Mouse (Mus musculus) heart, embryonic 16.5 days (tissue): ENCODE measurements at regions not wholly inside any gene's neighbourhood (a gene's known extent, or its start where the extent isn't known, plus 50 kb on each side); places are given as distances from the start of the nearest gene placed in this dataset.

Experiments
- ATAC-seq: fragments of 200-750 bp; cut with Nextera tagmentation; replicated peaks from 2 replicates; pipeline ENCODE4 v1.8.0; 2017; ENCODE audit warnings: moderate number of reproducible peaks; ENCODE audit not compliant: insufficient read depth, low FRiP score; ENCODE audit errors: extremely low read depth
- H3K27ac ChIP-seq: fragments of 300-500 bp; sonication (generic); 2 replicates; pipeline ENCODE4 v1.5.1; 2014; ENCODE audit warnings: mild to moderate bottlenecking, low read length, control low read depth, moderate library complexity
- H3K27me3 ChIP-seq: fragments of 300-500 bp; sonication (generic); 2 replicates; pipeline ENCODE4 v1.6.1; 2014; ENCODE audit warnings: low read length, mixed read lengths; ENCODE audit not compliant: control insufficient read depth, insufficient read depth
- H3K36me3 ChIP-seq: fragments of 300-500 bp; sonication (generic); 2 replicates; pipeline ENCODE4 v1.6.1; 2014; ENCODE audit not compliant: control insufficient read depth, insufficient read depth
- H3K4me1 ChIP-seq: fragments of 300-500 bp; sonication (generic); 2 replicates; pipeline ENCODE4 v1.6.1; 2014; ENCODE audit warnings: low read length, mixed read lengths; ENCODE audit not compliant: control insufficient read depth, insufficient read depth
- H3K4me2 ChIP-seq: fragments of 300-500 bp; sonication (generic); 2 replicates; pipeline ENCODE4 v1.6.1; 2014; ENCODE audit warnings: low read depth, mild to moderate bottlenecking, control low read depth, low read length
- H3K4me3 ChIP-seq: fragments of 300-500 bp; sonication (generic); 2 replicates; pipeline ENCODE4 v1.5.1; 2014; ENCODE audit warnings: mild to moderate bottlenecking, control low read depth, low read length
- H3K9ac ChIP-seq: fragments of 300-500 bp; sonication (generic); 2 replicates; pipeline ENCODE4 v1.6.1; 2014; ENCODE audit warnings: low read length, control low read depth
- H3K9me3 ChIP-seq: fragments of 300-500 bp; sonication (generic); replicated peaks from 2 replicates; pipeline ENCODE4 v1.6.1; 2016; ENCODE audit warnings: low read length; ENCODE audit not compliant: control insufficient read depth
- WGBS: fragments of 180-500 bp; shearing (Covaris S2); extraction: QIAGEN DNeasy Blood & Tissue Kit; methylation state at CpG from one replicate; pipeline ENCODE4 v1.1.7; 2014; 5-methylcytosine and 5-hydroxymethylcytosine counted together

DNA sequence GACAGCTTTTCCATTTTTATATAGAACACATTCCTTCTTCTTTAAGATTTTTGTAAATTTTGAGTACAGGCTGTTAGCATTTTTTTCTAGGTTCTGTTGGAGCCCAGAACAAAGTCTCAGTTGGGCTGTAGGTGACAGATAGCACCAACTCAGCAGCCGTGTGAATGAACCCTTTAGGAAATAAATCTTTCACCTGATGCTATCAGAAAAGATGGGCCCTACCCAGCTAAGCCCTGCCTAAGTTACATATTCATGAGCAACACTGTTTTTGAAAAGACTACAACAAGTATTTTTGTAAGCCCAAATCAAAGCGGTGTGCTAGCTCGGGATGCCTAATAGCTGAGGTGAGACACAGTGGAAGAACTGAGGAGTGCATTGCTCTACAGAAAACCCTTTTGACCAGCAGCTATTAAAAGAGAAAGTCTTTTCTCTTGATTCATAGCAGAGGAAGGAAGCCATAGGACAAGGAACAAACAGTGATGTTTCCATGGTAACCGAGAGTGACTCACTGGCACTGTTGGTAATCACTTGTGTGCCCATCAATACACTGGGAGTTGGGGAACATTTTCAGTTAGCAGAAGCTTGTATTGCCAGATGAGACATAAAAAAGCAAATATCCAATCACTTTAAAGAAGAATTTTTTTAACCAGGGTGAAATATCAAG lies 253.0 kb upstream of the Zpld1 start:
- 70% methylated on average over 4 of the region's 4 CpGs for WGBS
- Histone ChIP-seq H3K9me3 (no peaks in the 10 kb centered on the region), H3K27me3 (no peaks in the 10 kb centered on the region), H3K9ac (no peak overlapping the region), H3K27ac (no peak overlapping the region; the same call in 1 of the 2 replicates), H3K4me2 (no peak overlapping the region), H3K4me3 (no peak overlapping the region), H3K4me1 (0 out of 2 replicates have a peak, but pooled peaks cover 5% of the 10 kb centered on the region), H3K36me3 (no peaks in the 10 kb centered on the region)
- ATAC-seq = no peak

GRCm38 (mm10) chr16:55547095-55547494 lies 249.3 kb upstream of the Zpld1 start:
- Histone ChIP-seq H3K4me1 (no peaks in the 10 kb centered on the region), H3K9ac (no peak overlapping the region), H3K4me3 (no peak overlapping the region), H3K4me2 (no peak overlapping the region), H3K27me3 (no peaks in the 10 kb centered on the region), H3K27ac (no peak overlapping the region), H3K9me3 (no peaks in the 10 kb centered on the region), H3K36me3 (no peaks in the 10 kb centered on the region)
- no peak for ATAC-seq
- 93% methylated on average over 2 of the region's 2 CpGs for WGBS

GRCm38 (mm10) chr16:55540336-55541015 lies 242.7 kb upstream of the Zpld1 start:
- H3K9ac ChIP-seq = no peak overlapping the region
- H3K4me3 ChIP-seq = no peak overlapping the region
- no peak for ATAC-seq
- H3K4me2 ChIP-seq = no peak overlapping the region
- WGBS = 63% methylated on average over 3 of the region's 3 CpGs
- H3K9me3 ChIP-seq = no peaks in the 10 kb centered on the region
- H3K27ac ChIP-seq = no peak overlapping the region
- H3K36me3 ChIP-seq = no peaks in the 10 kb centered on the region
- H3K27me3 ChIP-seq = no peaks in the 10 kb centered on the region
- H3K4me1 ChIP-seq = no peaks in the 10 kb centered on the region

DNA sequence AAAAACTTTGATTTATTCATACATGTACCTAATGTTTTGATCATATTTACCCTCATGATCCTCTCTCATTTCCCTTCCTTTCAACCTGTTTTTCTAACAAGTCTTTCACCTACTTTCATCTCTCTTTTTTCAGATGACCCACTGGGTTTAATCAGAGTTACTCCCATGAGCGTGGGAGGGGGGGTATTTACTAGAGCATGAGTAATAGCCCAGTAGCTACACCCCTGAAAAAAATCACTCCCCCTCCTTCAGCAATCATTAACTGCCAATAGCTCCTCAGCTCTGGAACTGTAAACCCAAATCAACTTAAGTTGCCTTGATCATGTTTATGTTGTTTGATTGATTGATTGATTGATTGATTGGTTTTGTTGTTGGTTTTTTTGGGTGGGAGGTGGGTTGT lies 241.4 kb upstream of the Zpld1 start:
- H3K36me3 ChIP-seq = no peaks in the 10 kb centered on the region
- H3K4me3 ChIP-seq = no peak overlapping the region
- no peak overlapping the region for H3K27ac ChIP-seq
- H3K9me3 ChIP-seq = no peaks in the 10 kb centered on the region
- H3K4me2 ChIP-seq = no peak overlapping the region
- no peak overlapping the region for H3K9ac ChIP-seq
- ATAC-seq = no peak
- 55% methylated on average over 1 of the region's 1 CpGs for WGBS
- H3K4me1 ChIP-seq = no peaks in the 10 kb centered on the region
- no peaks in the 10 kb centered on the region for H3K27me3 ChIP-seq

- no peak for ATAC-seq
- H3K4me1 ChIP-seq = no peaks in the 10 kb centered on the region
- 83% methylated on average over 5 of the region's 5 CpGs for WGBS
- H3K27ac ChIP-seq = no peak overlapping the region
- no peak overlapping the region for H3K4me2 ChIP-seq
- no peak overlapping the region for H3K4me3 ChIP-seq
- no peaks in the 10 kb centered on the region for H3K36me3 ChIP-seq
- H3K9ac ChIP-seq = no peak overlapping the region
- H3K27me3 ChIP-seq = no peaks in the 10 kb centered on the region
- no peaks in the 10 kb centered on the region for H3K9me3 ChIP-seq
These were observed 239.8 kb upstream of the Zpld1 start for GRCm38 (mm10) chr16:55537548-55537947.

DNA sequence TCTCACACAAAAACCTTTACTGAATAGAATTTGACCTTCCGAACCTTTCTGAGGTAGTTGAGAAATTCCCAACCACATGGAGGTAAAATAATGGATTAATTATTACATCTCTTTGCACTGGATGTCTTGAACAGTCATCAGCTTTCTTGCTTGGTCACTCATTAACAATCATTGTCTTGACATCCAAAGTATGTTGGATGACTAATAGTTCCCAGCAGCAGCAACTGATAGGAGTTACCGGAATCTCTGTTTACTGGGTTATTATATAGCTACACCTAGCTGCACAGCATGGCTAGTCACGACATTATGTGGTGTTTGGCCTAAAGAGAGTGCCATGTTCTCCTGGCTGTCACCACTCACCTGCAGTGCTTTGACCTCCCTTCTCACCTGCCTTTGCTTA lies 234.9 kb upstream of the Zpld1 start:
- Histone ChIP-seq H3K9me3 (no peaks in the 10 kb centered on the region), H3K4me2 (no peak overlapping the region), H3K27ac (no peak overlapping the region), H3K9ac (no peak overlapping the region), H3K4me1 (no peaks in the 10 kb centered on the region), H3K36me3 (no peaks in the 10 kb centered on the region), H3K27me3 (no peaks in the 10 kb centered on the region), H3K4me3 (no peak overlapping the region)
- ATAC-seq = no peak
- WGBS = 55% methylated on average over 3 of the region's 3 CpGs

DNA sequence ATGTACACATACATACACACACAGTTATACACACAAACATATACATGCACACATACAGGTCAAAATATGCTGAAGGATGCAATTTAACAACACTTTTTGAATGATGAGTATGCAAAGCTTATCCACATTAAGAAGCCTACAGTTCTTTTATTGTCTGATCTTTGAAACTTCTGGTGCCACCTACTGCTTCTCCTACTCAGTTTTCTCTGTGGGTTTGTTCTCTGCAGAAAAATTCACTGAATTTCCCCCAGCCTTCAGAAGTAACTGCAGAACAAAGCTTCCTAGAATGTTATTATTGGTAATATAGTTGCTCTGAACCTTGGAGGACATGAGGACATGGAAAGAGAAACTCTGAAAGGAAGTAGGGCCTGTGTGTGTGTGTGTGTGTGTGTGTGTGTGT lies 233.1 kb upstream of the Zpld1 start:
- Histone ChIP-seq H3K9ac (no peak overlapping the region), H3K4me1 (no peaks in the 10 kb centered on the region), H3K4me2 (no peak overlapping the region), H3K27me3 (no peaks in the 10 kb centered on the region), H3K27ac (no peak overlapping the region), H3K4me3 (no peak overlapping the region), H3K36me3 (no peaks in the 10 kb centered on the region), H3K9me3 (no peaks in the 10 kb centered on the region)
- no peak for ATAC-seq

- WGBS = 90% methylated on average over 5 of the region's 5 CpGs
- no peak overlapping the region for H3K4me2 ChIP-seq
- no peak overlapping the region for H3K9ac ChIP-seq
- no peaks in the 10 kb centered on the region for H3K36me3 ChIP-seq
- H3K9me3 ChIP-seq = no peaks in the 10 kb centered on the region
- no peaks in the 10 kb centered on the region for H3K4me1 ChIP-seq
- H3K27me3 ChIP-seq = no peaks in the 10 kb centered on the region
- H3K27ac ChIP-seq = no peak overlapping the region
- H3K4me3 ChIP-seq = no peak overlapping the region
- no peak for ATAC-seq
These were observed 229.9 kb upstream of the Zpld1 start for GRCm38 (mm10) chr16:55527680-55528079.

DNA sequence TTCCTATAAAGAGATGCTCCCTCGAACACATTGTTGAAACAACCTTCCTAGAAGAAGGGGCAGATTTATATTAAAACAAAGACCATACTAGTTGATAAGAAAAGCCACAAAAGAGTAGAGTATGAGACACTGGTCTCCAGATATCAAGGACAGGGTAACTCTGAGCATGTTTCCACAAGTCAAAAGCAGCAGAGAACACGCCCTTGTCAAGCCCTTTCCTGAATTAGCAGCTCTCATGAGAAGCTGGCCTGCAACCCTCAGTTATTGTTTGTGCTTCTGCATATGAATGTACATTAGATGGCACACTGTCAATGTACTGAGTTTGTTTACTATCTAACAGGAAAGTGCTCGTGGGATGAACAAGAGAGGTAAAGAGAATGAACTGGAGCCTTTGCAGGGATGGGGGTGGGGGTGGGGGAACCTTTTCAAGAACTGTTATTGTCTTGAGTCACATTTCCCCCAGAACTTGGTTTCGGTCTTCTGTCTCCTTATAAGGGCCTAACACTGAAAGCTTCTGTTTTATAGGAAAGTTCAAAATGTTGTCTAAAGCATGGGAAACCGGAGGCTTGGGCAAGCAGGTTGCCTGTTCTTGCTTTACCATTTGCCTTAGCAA lies 228.6 kb upstream of the Zpld1 start:
- Histone ChIP-seq H3K9ac (no peak overlapping the region), H3K27ac (no peak overlapping the region), H3K4me3 (no peak overlapping the region), H3K36me3 (no peaks in the 10 kb centered on the region), H3K4me2 (no peak overlapping the region), H3K9me3 (no peaks in the 10 kb centered on the region), H3K4me1 (no peaks in the 10 kb centered on the region), H3K27me3 (no peaks in the 10 kb centered on the region)
- ATAC-seq = no peak
- 63% methylated on average over 5 of the region's 5 CpGs for whole genome bisulfite sequencing
